Mouse (Mus musculus): ENCODE data around the gene Ahsg.

DNA sequence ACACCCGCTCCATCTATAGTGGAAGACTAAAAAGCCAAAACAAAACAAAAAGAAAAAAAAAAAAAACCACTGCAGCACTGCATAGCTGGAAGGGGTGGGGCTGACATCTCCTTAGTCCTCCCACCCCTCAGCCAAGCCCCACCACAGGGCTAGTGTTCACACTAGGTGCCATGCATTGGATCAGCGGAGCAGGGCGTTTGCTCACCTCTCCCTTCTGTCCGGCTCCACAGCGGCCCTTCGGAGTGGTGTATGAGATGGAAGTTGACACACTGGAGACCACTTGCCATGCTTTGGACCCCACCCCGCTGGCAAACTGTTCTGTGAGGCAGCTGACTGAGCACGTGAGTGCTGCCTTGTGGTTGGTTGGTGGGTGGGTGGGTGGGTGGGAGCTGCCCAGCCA lies 3.0 kb downstream of the Ahsg start:
- TF ChIP-seq POLR2A (IDR thresholded peaks at IDR 0.05; ENCODE audit: low read depth, low read length), result no peak
- no peak for TF ChIP-seq CTCF (IDR thresholded peaks at IDR 0.05; ENCODE audit: extremely low read depth, insufficient read depth, insufficient read length, insufficient replicate concordance)
